11 mouse cellular contexts compared by ENCODE assay signal in genomic region chr15:89474596-89475292, GRCm38 (mm10). TPM values are rescaled to one million over a fixed set of nuclear protein-coding genes. Genes with fewer than 3 reads are reported as not detected.
DNase-seq lines count a peak whose midpoint lies in the region; ATAC-seq lines count a peak whose summit lies in the region.
"Had no signal": no experiment of that assay in that cellular context is flagged by ENCODE, and none has a peak within 500 bp of the region (broad histone marks: within the 10 kb centered on the region; RNA-seq: fewer than 3 reads in every experiment).

No protein-coding gene starts in this region.

- DNase-seq in forebrain, embryonic 10.5 days (ENCODE audit: extremely low spot score, low spot score): no peak
- DNase-seq in forebrain, embryonic 14.5 days (ENCODE audit: low spot score): no peak
- peak; percentile 31 for DNase-seq in lung, postnatal 10 days
- DNase-seq in lung, postnatal 14 days: no peak
- DNase-seq in hindbrain, embryonic 14.5 days (ENCODE audit: low spot score): no peak
- no peak for DNase-seq in left cerebral cortex, adult 18-20 months (ENCODE audit: low spot score in 2 of 2)
- no peak for DNase-seq in gastrocnemius, postnatal 14 days
- DNase-seq: embryo, embryonic 11 days had no signal

- 93% methylated on average over 19 of the region's 19 CpGs for WGBS in forebrain, embryonic 10.5 days
- 93% methylated on average over 19 of the region's 19 CpGs for WGBS in forebrain, embryonic 14.5 days
- 91% methylated on average over 19 of the region's 19 CpGs for WGBS in hindbrain, embryonic 14.5 days
- WGBS in midbrain, embryonic 16.5 days: 93% methylated on average over 19 of the region's 19 CpGs

- 0 out of 2 replicates have a peak overlapping the region, but pooled peaks have one; percentile 15 for H3K27ac ChIP-seq in forebrain, embryonic 10.5 days
- no peak overlapping the region for H3K27ac ChIP-seq in forebrain, embryonic 14.5 days (ENCODE audit: low read depth, low read length)
- H3K27ac ChIP-seq in hindbrain, embryonic 14.5 days: no peak overlapping the region
- no peak overlapping the region for H3K27ac ChIP-seq in midbrain, embryonic 16.5 days (ENCODE audit: low read length)

- no peak for ATAC-seq in forebrain, embryonic 14.5 days
- no peak for ATAC-seq in hindbrain, embryonic 14.5 days (ENCODE audit: low FRiP score)
- ATAC-seq in midbrain, embryonic 16.5 days: no peak

- peak overlapping the region; percentile 71; the same call in 1 of the 2 replicates for H3K4me3 ChIP-seq in forebrain, embryonic 10.5 days
- H3K4me3 ChIP-seq in forebrain, embryonic 14.5 days (ENCODE audit: low read depth, low read length): no peak overlapping the region
- H3K4me3 ChIP-seq in hindbrain, embryonic 14.5 days (replicated peaks; ENCODE audit: low read length): no peak overlapping the region
- peak overlapping the region; percentile 60; the same call in 1 of the 2 replicates for H3K4me3 ChIP-seq in midbrain, embryonic 16.5 days (ENCODE audit: low read depth, low read length)

- H3K4me1 ChIP-seq in forebrain, embryonic 10.5 days: peaks cover 37% of the 10 kb centered on the region
- peaks cover 6% of the 10 kb centered on the region for H3K4me1 ChIP-seq in forebrain, embryonic 14.5 days (ENCODE audit: control insufficient read depth, insufficient read depth, low read length)
- peaks cover 21% of the 10 kb centered on the region for H3K4me1 ChIP-seq in hindbrain, embryonic 14.5 days (replicated peaks; ENCODE audit: control insufficient read depth, insufficient read depth, low read length)
- H3K4me1 ChIP-seq in midbrain, embryonic 16.5 days (ENCODE audit: control insufficient read depth, insufficient read depth, low read length): peaks cover 11% of the 10 kb centered on the region

- no peak overlapping the region; the same call in 1 of the 2 replicates for H3K4me2 ChIP-seq in forebrain, embryonic 14.5 days (ENCODE audit: low read length)
- H3K4me2 ChIP-seq in hindbrain, embryonic 14.5 days (replicated peaks): peak overlapping the region; percentile 81
- H3K4me2 ChIP-seq in midbrain, embryonic 16.5 days (ENCODE audit: low read length): peak overlapping the region; percentile 96

- H3K27me3 ChIP-seq in forebrain, embryonic 10.5 days (ENCODE audit: poor library complexity, severe bottlenecking): peaks cover 16% of the 10 kb centered on the region
- no peaks in the 10 kb centered on the region; the same call in 1 of the 2 replicates for H3K27me3 ChIP-seq in forebrain, embryonic 14.5 days (replicated peaks; ENCODE audit: control insufficient read depth, insufficient read depth, low read length)
- H3K27me3 ChIP-seq in hindbrain, embryonic 14.5 days (ENCODE audit: control insufficient read depth, insufficient read depth, low read length): no peaks in the 10 kb centered on the region
- H3K27me3 ChIP-seq in midbrain, embryonic 16.5 days (ENCODE audit: control insufficient read depth, insufficient read depth, low read depth, low read length): no peaks in the 10 kb centered on the region

- intact Hi-C loops in gastrocnemius, postnatal 14 days (cut with DNase I; ENCODE audit: low total_unique reads): no loop called here

- H3K9ac ChIP-seq in forebrain, embryonic 14.5 days (ENCODE audit: low read length): no peak overlapping the region
- no peak overlapping the region for H3K9ac ChIP-seq in hindbrain, embryonic 14.5 days
- no peak overlapping the region for H3K9ac ChIP-seq in midbrain, embryonic 16.5 days (ENCODE audit: low read depth, low read length)

- H3K9me3 ChIP-seq in forebrain, embryonic 10.5 days: no peaks in the 10 kb centered on the region
- H3K9me3 ChIP-seq in forebrain, embryonic 14.5 days (replicated peaks; ENCODE audit: control insufficient read depth, low read length): no peaks in the 10 kb centered on the region
- no peaks in the 10 kb centered on the region for H3K9me3 ChIP-seq in hindbrain, embryonic 14.5 days (ENCODE audit: control insufficient read depth, low read length)
- H3K9me3 ChIP-seq in midbrain, embryonic 16.5 days (replicated peaks; ENCODE audit: control insufficient read depth, low read length, poor library complexity, severe bottlenecking): no peaks in the 10 kb centered on the region

- no peaks in the 10 kb centered on the region for H3K36me3 ChIP-seq in forebrain, embryonic 10.5 days (replicated peaks)
- no peaks in the 10 kb centered on the region for H3K36me3 ChIP-seq in forebrain, embryonic 14.5 days (ENCODE audit: control insufficient read depth, insufficient read depth, low read length)
- no peaks in the 10 kb centered on the region for H3K36me3 ChIP-seq in hindbrain, embryonic 14.5 days (replicated peaks; ENCODE audit: control insufficient read depth, insufficient read depth)
- H3K36me3 ChIP-seq in midbrain, embryonic 16.5 days (ENCODE audit: control insufficient read depth, insufficient read depth, low read length): no peaks in the 10 kb centered on the region

RNA-seq across cellular contexts. Expression of gene Arsa, which starts 2.5 kb away (rescaled TPM):
- polyA plus RNA-seq in forebrain, embryonic 10.5 days (2016; fragmentation: Nextera tagmentation; extraction: Ambion mirVana): 10.7 and 11.4 TPM in 2 replicates
- polyA plus RNA-seq in forebrain, embryonic 14.5 days (2014; fragmentation: Nextera tagmentation; extraction: Ambion mirVana): 14.0 and 16.5 TPM in 2 replicates
- polyA plus RNA-seq in hindbrain, embryonic 14.5 days (2014; fragmentation: Nextera tagmentation; extraction: Ambion mirVana): 20.7 and 22.3 TPM in 2 replicates
- 32.6 and 37.6 TPM in 2 replicates for polyA plus RNA-seq in midbrain, embryonic 16.5 days (2015; fragmentation: Nextera tagmentation; extraction: Ambion mirVana)
- total RNA-seq in left cerebral cortex, adult 18-20 months (2021): 10 to 100 TPM; 30.6 to 31.7 TPM
- total RNA-seq in gastrocnemius, postnatal 14 days (2021): 1 to 10 TPM; 7.2 to 7.4 TPM

RNA-seq across cellular contexts. Expression of gene Mapk8ip2, which starts 21.0 kb away (rescaled TPM):
- polyA plus RNA-seq in forebrain, embryonic 10.5 days (2016; fragmentation: Nextera tagmentation; extraction: Ambion mirVana): 21.2 and 22.4 TPM in 2 replicates
- 32.1 and 45.0 TPM in 2 replicates for polyA plus RNA-seq in forebrain, embryonic 14.5 days (2014; fragmentation: Nextera tagmentation; extraction: Ambion mirVana)
- 62.8 and 66.3 TPM in 2 replicates for polyA plus RNA-seq in hindbrain, embryonic 14.5 days (2014; fragmentation: Nextera tagmentation; extraction: Ambion mirVana)
- polyA plus RNA-seq in midbrain, embryonic 16.5 days (2015; fragmentation: Nextera tagmentation; extraction: Ambion mirVana): 84.4 and 86.4 TPM in 2 replicates
- total RNA-seq in left cerebral cortex, adult 18-20 months (2021): 100 to 1,000 TPM; 228 to 240 TPM
- total RNA-seq in gastrocnemius, postnatal 14 days (2021): under 1 TPM; 0.16 to 0.25 TPM
- total RNA-seq: monocyte, adult 5-6 weeks had no signal

RNA-seq across cellular contexts. Expression of gene Shank3, which starts 24.7 kb away (rescaled TPM):
- 2.2 and 3.0 TPM in 2 replicates for polyA plus RNA-seq in forebrain, embryonic 10.5 days (2016; fragmentation: Nextera tagmentation; extraction: Ambion mirVana)
- 4.8 and 6.0 TPM in 2 replicates for polyA plus RNA-seq in forebrain, embryonic 14.5 days (2014; fragmentation: Nextera tagmentation; extraction: Ambion mirVana)
- polyA plus RNA-seq in hindbrain, embryonic 14.5 days (2014; fragmentation: Nextera tagmentation; extraction: Ambion mirVana): 8.6 and 9.6 TPM in 2 replicates
- polyA plus RNA-seq in midbrain, embryonic 16.5 days (2015; fragmentation: Nextera tagmentation; extraction: Ambion mirVana): 12.0 and 16.7 TPM in 2 replicates
- 100 to 1,000 TPM; 220 TPM for total RNA-seq in left cerebral cortex, adult 18-20 months (2021)
- 10 to 100 TPM; 15.2 to 25.8 TPM for total RNA-seq in gastrocnemius, postnatal 14 days (2021)
- total RNA-seq: monocyte, adult 5-6 weeks had no signal

RNA-seq across cellular contexts. Expression of gene Chkb, which starts 45.0 kb away (rescaled TPM):
- 44.0 and 45.1 TPM in 2 replicates for polyA plus RNA-seq in forebrain, embryonic 10.5 days (2016; fragmentation: Nextera tagmentation; extraction: Ambion mirVana)
- polyA plus RNA-seq in forebrain, embryonic 14.5 days (2014; fragmentation: Nextera tagmentation; extraction: Ambion mirVana): 59.3 and 66.3 TPM in 2 replicates
- 71.2 and 76.3 TPM in 2 replicates for polyA plus RNA-seq in hindbrain, embryonic 14.5 days (2014; fragmentation: Nextera tagmentation; extraction: Ambion mirVana)
- 88.3 and 95.2 TPM in 2 replicates for polyA plus RNA-seq in midbrain, embryonic 16.5 days (2015; fragmentation: Nextera tagmentation; extraction: Ambion mirVana)
- total RNA-seq in left cerebral cortex, adult 18-20 months (2021): 10 to 100 TPM; 42.7 to 45.2 TPM
- 10 to 100 TPM; 19.6 to 28.5 TPM for total RNA-seq in gastrocnemius, postnatal 14 days (2021)

RNA-seq across cellular contexts. Expression of gene Gm44502, which starts 45.2 kb away (rescaled TPM):
- not detected in 2 replicates for polyA plus RNA-seq in forebrain, embryonic 10.5 days (2016; fragmentation: Nextera tagmentation; extraction: Ambion mirVana)
- not detected in 2 replicates for polyA plus RNA-seq in forebrain, embryonic 14.5 days (2014; fragmentation: Nextera tagmentation; extraction: Ambion mirVana)
- polyA plus RNA-seq in hindbrain, embryonic 14.5 days (2014; fragmentation: Nextera tagmentation; extraction: Ambion mirVana): not detected in 2 replicates
- polyA plus RNA-seq in midbrain, embryonic 16.5 days (2015; fragmentation: Nextera tagmentation; extraction: Ambion mirVana): not detected in 2 replicates
- total RNA-seq in left cerebral cortex, adult 18-20 months (2021): under 1 TPM in 1 of 2 experiments, not detected in 1; 0.09 TPM
- under 1 TPM in 1 of 2 experiments, not detected in 1; 0.71 TPM for total RNA-seq in gastrocnemius, postnatal 14 days (2021)
- total RNA-seq: left cerebral cortex, adult 2 months had no signal

Comparison
In these comparisons a context has a peak if more than half of its experiments do, and no peak if none do; other contexts are left out.
1. H3K4me3 ChIP-seq: peak in forebrain, embryonic 10.5 days (single experiment) and midbrain, embryonic 16.5 days (single experiment); none in forebrain, embryonic 14.5 days (single experiment) and hindbrain, embryonic 14.5 days (single experiment).